ENCODE assay signal across 11 mouse cellular contexts in the genomic region with DNA sequence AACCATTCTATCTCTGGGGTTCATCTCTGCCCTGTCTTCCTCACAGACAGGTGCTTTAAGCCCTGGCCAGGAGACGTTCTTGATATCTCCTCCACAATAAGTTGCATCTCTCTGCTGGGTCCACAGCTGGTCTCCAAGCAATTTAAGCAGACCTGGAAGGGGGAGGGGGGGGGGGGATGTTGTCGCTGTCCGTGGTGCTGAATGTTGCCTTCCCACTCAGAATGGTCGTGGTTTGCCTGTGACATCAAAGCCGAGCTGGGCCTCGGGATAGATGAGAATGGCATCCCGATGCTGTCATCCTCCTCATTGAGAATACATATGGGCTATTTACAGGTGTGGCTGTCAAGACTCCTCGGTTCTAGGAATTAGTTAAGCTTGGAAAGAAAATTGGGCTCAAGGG. TPM values are rescaled to one million over a fixed set of nuclear protein-coding genes. Genes with fewer than 3 reads are reported as not detected.
A peak's percentile ranks its signal among the peaks of the same experiment; 100 is the strongest.
DNase-seq lines count a peak whose midpoint lies in the region; ATAC-seq and TF ChIP-seq lines count a peak whose summit lies in the region.
"Had no signal": no experiment of that assay in that cellular context is flagged by ENCODE, and none has a peak within 500 bp of the region (broad histone marks: within the 10 kb centered on the region; RNA-seq: fewer than 3 reads in every experiment).

No protein-coding gene starts in this region.

- 0 out of 2 replicates have a peak, but pooled peaks cover 4% of the 10 kb centered on the region for H3K4me1 ChIP-seq in intestine, embryonic 14.5 days (replicated peaks; ENCODE audit: control insufficient read depth, insufficient read depth, low read length)
- no peaks in the 10 kb centered on the region for H3K4me1 ChIP-seq in intestine, postnatal 0 days (replicated peaks; ENCODE audit: control insufficient read depth, insufficient read depth, low read length)
- no peaks in the 10 kb centered on the region for H3K4me1 ChIP-seq in intestine, embryonic 16.5 days (ENCODE audit: control insufficient read depth, insufficient read depth, low read length)
- H3K4me1 ChIP-seq: limb, embryonic 13.5 days had no signal

- no peak overlapping the region for H3K4me3 ChIP-seq in intestine, embryonic 14.5 days (ENCODE audit: low read depth, low read length)
- H3K4me3 ChIP-seq in intestine, postnatal 0 days (ENCODE audit: low read depth, low read length): no peak overlapping the region
- no peak overlapping the region for H3K4me3 ChIP-seq in intestine, embryonic 16.5 days (ENCODE audit: low read length)
- H3K4me3 ChIP-seq: embryonic facial prominence, embryonic 13.5 days; limb, embryonic 13.5 days had no signal

- H3K27me3 ChIP-seq in intestine, embryonic 14.5 days (replicated peaks; ENCODE audit: control insufficient read depth, insufficient read depth, low read length): peaks cover 31% of the 10 kb centered on the region
- H3K27me3 ChIP-seq in intestine, postnatal 0 days (replicated peaks; ENCODE audit: control insufficient read depth, insufficient read depth, low read length): peaks cover 26% of the 10 kb centered on the region
- peaks cover 25% of the 10 kb centered on the region for H3K27me3 ChIP-seq in intestine, embryonic 16.5 days (replicated peaks; ENCODE audit: control insufficient read depth, insufficient read depth, low read length)

- no peak overlapping the region for H3K9ac ChIP-seq in intestine, embryonic 14.5 days (ENCODE audit: low read length)
- H3K9ac ChIP-seq in intestine, postnatal 0 days (ENCODE audit: low read depth, low read length): no peak overlapping the region
- no peak overlapping the region for H3K9ac ChIP-seq in intestine, embryonic 16.5 days (ENCODE audit: low read depth, low read length)
- H3K9ac ChIP-seq: embryonic facial prominence, embryonic 13.5 days; limb, embryonic 13.5 days had no signal

- no peak for TF ChIP-seq CTCF in intestine, postnatal 0 days (IDR thresholded peaks at IDR 0.05; ENCODE audit: low read depth)

- H3K27ac ChIP-seq in intestine, embryonic 14.5 days (ENCODE audit: low read depth): no peak overlapping the region
- no peak overlapping the region for H3K27ac ChIP-seq in intestine, postnatal 0 days (ENCODE audit: low read depth, low read length)
- no peak overlapping the region for H3K27ac ChIP-seq in intestine, embryonic 16.5 days (ENCODE audit: low read length)
- H3K27ac ChIP-seq: embryonic facial prominence, embryonic 13.5 days; limb, embryonic 13.5 days; macrophage had no signal

- peak; percentile 46 for DNase-seq in CD4-positive, CD25-positive, alpha-beta regulatory T cell, adult 2 months (ENCODE audit: low read depth, low spot score)
- DNase-seq in intestine, embryonic 14.5 days (ENCODE audit: low spot score): peak; percentile 66
- DNase-seq in R1 (ENCODE audit: low read depth, low spot score): peak; percentile 32
- DNase-seq in yolk sac, embryonic 10.5 days (ENCODE audit: low spot score): no peak

- H3K9me3 ChIP-seq in intestine, embryonic 14.5 days (ENCODE audit: control insufficient read depth, low read length): no peaks in the 10 kb centered on the region
- no peaks in the 10 kb centered on the region for H3K9me3 ChIP-seq in intestine, postnatal 0 days (ENCODE audit: control insufficient read depth)
- no peaks in the 10 kb centered on the region for H3K9me3 ChIP-seq in intestine, embryonic 16.5 days (ENCODE audit: control insufficient read depth, low read length)
- H3K9me3 ChIP-seq: embryonic facial prominence, embryonic 13.5 days; limb, embryonic 13.5 days had no signal

- WGBS in intestine, embryonic 14.5 days: 18% methylated on average over 8 of the region's 8 CpGs
- WGBS in intestine, postnatal 0 days: 17% methylated on average over 8 of the region's 8 CpGs
- 19% methylated on average over 8 of the region's 8 CpGs for WGBS in intestine, embryonic 16.5 days

- ATAC-seq in CD4-positive, CD25-positive, alpha-beta regulatory T cell, adult 4 months: no peak
- ATAC-seq in intestine, embryonic 14.5 days (replicated peaks; ENCODE audit: low FRiP score, low TSS enrichment, low read depth): no peak
- ATAC-seq in intestine, postnatal 0 days: no peak
- no peak for ATAC-seq in intestine, embryonic 16.5 days
- no peak for ATAC-seq in activated CD4-positive, CD25-positive, alpha-beta regulatory T cell, adult 4 months

- no peak overlapping the region for H3K4me2 ChIP-seq in intestine, embryonic 14.5 days (ENCODE audit: low read length)
- no peak overlapping the region for H3K4me2 ChIP-seq in intestine, postnatal 0 days (replicated peaks; ENCODE audit: low read depth)
- H3K4me2 ChIP-seq in intestine, embryonic 16.5 days (ENCODE audit: low read depth, low read length): 0 out of 2 replicates have a peak overlapping the region, but pooled peaks have one; percentile 6
- H3K4me2 ChIP-seq: embryonic facial prominence, embryonic 13.5 days; limb, embryonic 13.5 days had no signal

- no peaks in the 10 kb centered on the region for H3K36me3 ChIP-seq in intestine, embryonic 14.5 days (ENCODE audit: control insufficient read depth, insufficient read depth, low read length)
- no peaks in the 10 kb centered on the region for H3K36me3 ChIP-seq in intestine, postnatal 0 days (ENCODE audit: control insufficient read depth, insufficient read depth)
- no peaks in the 10 kb centered on the region for H3K36me3 ChIP-seq in intestine, embryonic 16.5 days (ENCODE audit: control insufficient read depth, insufficient read depth, low read length)
- H3K36me3 ChIP-seq: embryonic facial prominence, embryonic 13.5 days; limb, embryonic 13.5 days had no signal

RNA-seq across cellular contexts. Expression of a gene that starts 2.3 kb away (rescaled TPM):
- polyA plus RNA-seq in CD4-positive, CD25-positive, alpha-beta regulatory T cell, adult 4 months (2017; shearing (Covaris generic)): 1 to 10 TPM in 1 of 2 experiments, under 1 TPM in 1; 0.90 to 2.1 TPM
- 0.31 and 0.42 TPM in 2 replicates for polyA plus RNA-seq in intestine, embryonic 14.5 days (2014; fragmentation: Nextera tagmentation; extraction: Ambion mirVana)
- polyA plus RNA-seq in intestine, postnatal 0 days (2015; fragmentation: Nextera tagmentation; extraction: Ambion mirVana): 0.09 and 0.12 TPM in 2 replicates
- 0.13 and 0.22 TPM in 2 replicates for polyA plus RNA-seq in intestine, embryonic 16.5 days (2015; fragmentation: Nextera tagmentation; extraction: Ambion mirVana)
- polyA plus RNA-seq in activated CD4-positive, CD25-positive, alpha-beta regulatory T cell, adult 4 months (2017; shearing (Covaris generic)): under 1 TPM; 0.32 to 0.83 TPM
- polyA plus RNA-seq: embryonic facial prominence, embryonic 13.5 days; limb, embryonic 13.5 days had no signal

RNA-seq across cellular contexts. Expression of a gene that starts 30.4 kb away (rescaled TPM):
- polyA plus RNA-seq in CD4-positive, CD25-positive, alpha-beta regulatory T cell, adult 4 months (2017; shearing (Covaris generic)): 10 to 100 TPM; 75.6 to 83.6 TPM
- 119 and 127 TPM in 2 replicates for polyA plus RNA-seq in intestine, embryonic 14.5 days (2014; fragmentation: Nextera tagmentation; extraction: Ambion mirVana)
- polyA plus RNA-seq in intestine, postnatal 0 days (2015; fragmentation: Nextera tagmentation; extraction: Ambion mirVana): 73.7 and 78.1 TPM in 2 replicates
- 88.1 and 98.2 TPM in 2 replicates for polyA plus RNA-seq in intestine, embryonic 16.5 days (2015; fragmentation: Nextera tagmentation; extraction: Ambion mirVana)
- polyA plus RNA-seq in activated CD4-positive, CD25-positive, alpha-beta regulatory T cell, adult 4 months (2017; shearing (Covaris generic)): 10 to 100 TPM; 79.9 to 91.1 TPM

RNA-seq across cellular contexts. Expression of a gene that starts 31.3 kb away (rescaled TPM):
- 1 to 10 TPM; 2.4 to 2.5 TPM for polyA plus RNA-seq in CD4-positive, CD25-positive, alpha-beta regulatory T cell, adult 4 months (2017; shearing (Covaris generic))
- 6.8 and 7.0 TPM in 2 replicates for polyA plus RNA-seq in intestine, embryonic 14.5 days (2014; fragmentation: Nextera tagmentation; extraction: Ambion mirVana)
- polyA plus RNA-seq in intestine, postnatal 0 days (2015; fragmentation: Nextera tagmentation; extraction: Ambion mirVana): 1.3 and 1.8 TPM in 2 replicates
- 4.5 and 5.4 TPM in 2 replicates for polyA plus RNA-seq in intestine, embryonic 16.5 days (2015; fragmentation: Nextera tagmentation; extraction: Ambion mirVana)
- 1 to 10 TPM in 1 of 2 experiments, under 1 TPM in 1; 0.46 to 2.1 TPM for polyA plus RNA-seq in activated CD4-positive, CD25-positive, alpha-beta regulatory T cell, adult 4 months (2017; shearing (Covaris generic))

RNA-seq across cellular contexts. Expression of a gene that starts 46.3 kb away (rescaled TPM):
- 10 to 100 TPM; 11.9 to 20.5 TPM for polyA plus RNA-seq in CD4-positive, CD25-positive, alpha-beta regulatory T cell, adult 4 months (2017; shearing (Covaris generic))
- polyA plus RNA-seq in intestine, embryonic 14.5 days (2014; fragmentation: Nextera tagmentation; extraction: Ambion mirVana): 39.1 and 45.2 TPM in 2 replicates
- 16.2 and 17.9 TPM in 2 replicates for polyA plus RNA-seq in intestine, postnatal 0 days (2015; fragmentation: Nextera tagmentation; extraction: Ambion mirVana)
- polyA plus RNA-seq in intestine, embryonic 16.5 days (2015; fragmentation: Nextera tagmentation; extraction: Ambion mirVana): 34.2 and 39.3 TPM in 2 replicates
- polyA plus RNA-seq in activated CD4-positive, CD25-positive, alpha-beta regulatory T cell, adult 4 months (2017; shearing (Covaris generic)): 10 to 100 TPM; 10.5 to 13.4 TPM

RNA-seq across cellular contexts. Expression of a gene that starts 46.3 kb away (rescaled TPM):
- polyA plus RNA-seq in CD4-positive, CD25-positive, alpha-beta regulatory T cell, adult 4 months (2017; shearing (Covaris generic)): under 1 TPM; 0.35 to 0.80 TPM
- polyA plus RNA-seq in intestine, embryonic 14.5 days (2014; fragmentation: Nextera tagmentation; extraction: Ambion mirVana): 1.1 and 1.6 TPM in 2 replicates
- 0.56 TPM in 1 of 2 replicates, not detected in the other for polyA plus RNA-seq in intestine, postnatal 0 days (2015; fragmentation: Nextera tagmentation; extraction: Ambion mirVana)
- polyA plus RNA-seq in intestine, embryonic 16.5 days (2015; fragmentation: Nextera tagmentation; extraction: Ambion mirVana): 0.92 and 1.5 TPM in 2 replicates
- polyA plus RNA-seq in activated CD4-positive, CD25-positive, alpha-beta regulatory T cell, adult 4 months (2017; shearing (Covaris generic)): under 1 TPM; 0.40 to 0.68 TPM
